Mouse (Mus musculus): ENCODE measurements at regions not wholly inside any gene's neighbourhood (a gene's known extent, or its start where the extent isn't known, plus 50 kb on each side); places are given as distances from the start of the nearest gene placed in this dataset.

GRCm38 (mm10) chr3:52862026-52862425 lies 155.0 kb downstream of the Cog6 start:
- no peak for TF ChIP-seq CTCF (IDR thresholded peaks at IDR 0.05; ENCODE audit: low read depth)
- TF ChIP-seq EP300 (IDR thresholded peaks at IDR 0.05; ENCODE audit: low read depth), result no peak
